Mouse (Mus musculus): ENCODE data around the gene Krt86.
"Not testable (repeated sequence)": the region's sequence is repeated elsewhere in the genome, so short reads cannot be mapped to it uniquely, and the experiment has no call there.

Gene Krt86

GRCm38 (mm10) chr15:101493713-101494112 lies 20.4 kb downstream of the Krt86 start:
- DNase-seq = no peak

- no peak for DNase-seq
These were observed 20.9 kb downstream of the Krt86 start for GRCm38 (mm10) chr15:101494203-101494602.

GRCm38 (mm10) chr15:101495266-101495665 lies 22.0 kb downstream of the Krt86 start:
- DNase-seq = no peak

- DNase-seq = peak in 1 of 2 experiments; percentile 7
These were observed 23.9 kb downstream of the Krt86 start for GRCm38 (mm10) chr15:101497181-101497580.

GRCm38 (mm10) chr15:101506896-101507758 lies 33.8 kb downstream of the Krt86 start:
- no peak for DNase-seq

GRCm38 (mm10) chr15:101508247-101508646 lies 35.0 kb downstream of the Krt86 start:
- DNase-seq = no peak

GRCm38 (mm10) chr15:101517161-101517560 lies 43.9 kb downstream of the Krt86 start, which contains the start of gene Gm49425:
Gene Gm49425, minus strand, starts transcription at chr15:101517261.
- not testable (repeated sequence) for DNase-seq

GRCm38 (mm10) chr15:101519792-101520191 lies 46.5 kb downstream of the Krt86 start:
- peak; percentile 75 to 79 for DNase-seq

GRCm38 (mm10) chr15:101522556-101523232 lies 49.4 kb downstream of the Krt86 start:
- no peak for DNase-seq

Data from cerebellum, postnatal 36 days (tissue).